Mouse (Mus musculus): ENCODE results near the gene 4930469K13Rik. TPM values are rescaled to one million over a fixed set of nuclear protein-coding genes. Genes with fewer than 3 reads are reported as not detected.

4930469K13Rik gene
- polyA plus RNA-seq, 1 experiment from 2014 or later: not detected

- Histone ChIP-seq H3K4me3 (ENCODE audit: low read length) (no peak overlapping the region), H3K27ac (ENCODE audit: low read depth, low read length) (no peak overlapping the region), H3K27me3 (ENCODE audit: control insufficient read depth, insufficient read depth, low read length) (no peaks in the 10 kb centered on the region), H3K9ac (ENCODE audit: low read depth, low read length) (no peak overlapping the region), H3K4me2 (replicated peaks; ENCODE audit: low read depth, low read length) (no peak overlapping the region), H3K36me3 (ENCODE audit: control insufficient read depth, insufficient read depth, low read length) (no peaks in the 10 kb centered on the region), H3K9me3 (ENCODE audit: control insufficient read depth, low read length) (no peaks in the 10 kb centered on the region), H3K4me1 (ENCODE audit: control insufficient read depth, insufficient read depth, low read length) (no peaks in the 10 kb centered on the region)
- WGBS: 66% methylated on average over 3 of the region's 3 CpGs
- no peak for ATAC-seq (ENCODE audit: low FRiP score, low TSS enrichment)
Observed at GRCm38 (mm10) chr11:34118319-34118718, 20.0 kb upstream of the 4930469K13Rik start.

- Histone ChIP-seq H3K27ac (ENCODE audit: low read depth, low read length) (no peak overlapping the region), H3K36me3 (ENCODE audit: control insufficient read depth, insufficient read depth, low read length) (no peaks in the 10 kb centered on the region), H3K9ac (ENCODE audit: low read depth, low read length) (no peak overlapping the region), H3K4me2 (replicated peaks; ENCODE audit: low read depth, low read length) (no peak overlapping the region), H3K4me3 (ENCODE audit: low read length) (no peak overlapping the region), H3K9me3 (ENCODE audit: control insufficient read depth, low read length) (no peaks in the 10 kb centered on the region), H3K27me3 (ENCODE audit: control insufficient read depth, insufficient read depth, low read length) (no peaks in the 10 kb centered on the region), H3K4me1 (ENCODE audit: control insufficient read depth, insufficient read depth, low read length) (no peaks in the 10 kb centered on the region)
- no peak for ATAC-seq (ENCODE audit: low FRiP score, low TSS enrichment)
- WGBS: 95% methylated on average over 3 of the region's 3 CpGs
Observed at GRCm38 (mm10) chr11:34117581-34117980, 19.2 kb upstream of the 4930469K13Rik start.

GRCm38 (mm10) chr11:34116572-34117135 lies 18.3 kb upstream of the 4930469K13Rik start:
- no peaks in the 10 kb centered on the region for H3K36me3 ChIP-seq (ENCODE audit: control insufficient read depth, insufficient read depth, low read length)
- WGBS: 55% methylated on average over 2 of the region's 2 CpGs
- ATAC-seq (ENCODE audit: low FRiP score, low TSS enrichment): no peak

GRCm38 (mm10) chr11:34113760-34114159 lies 15.4 kb upstream of the 4930469K13Rik start:
- Histone ChIP-seq H3K27ac (ENCODE audit: low read depth, low read length) (no peak overlapping the region), H3K9ac (ENCODE audit: low read depth, low read length) (no peak overlapping the region), H3K9me3 (ENCODE audit: control insufficient read depth, low read length) (no peaks in the 10 kb centered on the region), H3K4me2 (replicated peaks; ENCODE audit: low read depth, low read length) (no peak overlapping the region), H3K27me3 (ENCODE audit: control insufficient read depth, insufficient read depth, low read length) (no peaks in the 10 kb centered on the region), H3K4me1 (ENCODE audit: control insufficient read depth, insufficient read depth, low read length) (no peaks in the 10 kb centered on the region), H3K36me3 (ENCODE audit: control insufficient read depth, insufficient read depth, low read length) (no peaks in the 10 kb centered on the region), H3K4me3 (ENCODE audit: low read length) (no peak overlapping the region)
- WGBS: 68% methylated on average over 2 of the region's 2 CpGs
- ATAC-seq (ENCODE audit: low FRiP score, low TSS enrichment): no peak

More at GRCm38 (mm10) chr11:34116572-34117135, 18.3 kb upstream of the 4930469K13Rik start:
- H3K27me3 ChIP-seq (ENCODE audit: control insufficient read depth, insufficient read depth, low read length): no peaks in the 10 kb centered on the region
- no peak overlapping the region for H3K9ac ChIP-seq (ENCODE audit: low read depth, low read length)
- H3K4me2 ChIP-seq (replicated peaks; ENCODE audit: low read depth, low read length): no peak overlapping the region
- no peak overlapping the region for H3K4me3 ChIP-seq (ENCODE audit: low read length)
- no peaks in the 10 kb centered on the region for H3K4me1 ChIP-seq (ENCODE audit: control insufficient read depth, insufficient read depth, low read length)
- no peaks in the 10 kb centered on the region for H3K9me3 ChIP-seq (ENCODE audit: control insufficient read depth, low read length)
- H3K27ac ChIP-seq (ENCODE audit: low read depth, low read length): no peak overlapping the region

- no peak for ATAC-seq (ENCODE audit: low FRiP score, low TSS enrichment)
- no peak overlapping the region for H3K27ac ChIP-seq (ENCODE audit: low read depth, low read length)
Observed at GRCm38 (mm10) chr11:34112781-34113380, 14.5 kb upstream of the 4930469K13Rik start.

GRCm38 (mm10) chr11:34111940-34112339 lies 13.6 kb upstream of the 4930469K13Rik start:
- 69% methylated on average over 7 of the region's 7 CpGs for WGBS
- H3K9me3 ChIP-seq (ENCODE audit: control insufficient read depth, low read length): no peaks in the 10 kb centered on the region
- H3K27me3 ChIP-seq (ENCODE audit: control insufficient read depth, insufficient read depth, low read length): no peaks in the 10 kb centered on the region
- no peaks in the 10 kb centered on the region for H3K36me3 ChIP-seq (ENCODE audit: control insufficient read depth, insufficient read depth, low read length)
- H3K27ac ChIP-seq (ENCODE audit: low read depth, low read length): no peak overlapping the region
- no peak overlapping the region for H3K4me3 ChIP-seq (ENCODE audit: low read length)
- ATAC-seq (ENCODE audit: low FRiP score, low TSS enrichment): no peak
- H3K4me2 ChIP-seq (replicated peaks; ENCODE audit: low read depth, low read length): no peak overlapping the region
- H3K4me1 ChIP-seq (ENCODE audit: control insufficient read depth, insufficient read depth, low read length): no peaks in the 10 kb centered on the region
- no peak overlapping the region for H3K9ac ChIP-seq (ENCODE audit: low read depth, low read length)

More at GRCm38 (mm10) chr11:34112781-34113380, 14.5 kb upstream of the 4930469K13Rik start:
- Histone ChIP-seq H3K9ac (ENCODE audit: low read depth, low read length) (no peak overlapping the region), H3K27me3 (ENCODE audit: control insufficient read depth, insufficient read depth, low read length) (no peaks in the 10 kb centered on the region), H3K4me2 (replicated peaks; ENCODE audit: low read depth, low read length) (no peak overlapping the region), H3K4me3 (ENCODE audit: low read length) (no peak overlapping the region), H3K4me1 (ENCODE audit: control insufficient read depth, insufficient read depth, low read length) (no peaks in the 10 kb centered on the region), H3K36me3 (ENCODE audit: control insufficient read depth, insufficient read depth, low read length) (no peaks in the 10 kb centered on the region), H3K9me3 (ENCODE audit: control insufficient read depth, low read length) (no peaks in the 10 kb centered on the region)
- WGBS: 39% methylated on average over 4 of the region's 4 CpGs

GRCm38 (mm10) chr11:34109260-34109659 lies 10.9 kb upstream of the 4930469K13Rik start:
- WGBS: 89% methylated on average over 1 of the region's 1 CpGs
- H3K36me3 ChIP-seq (ENCODE audit: control insufficient read depth, insufficient read depth, low read length): no peaks in the 10 kb centered on the region
- H3K4me2 ChIP-seq (replicated peaks; ENCODE audit: low read depth, low read length): no peak overlapping the region
- H3K4me3 ChIP-seq (ENCODE audit: low read length): no peak overlapping the region
- no peak overlapping the region for H3K27ac ChIP-seq (ENCODE audit: low read depth, low read length)
- no peaks in the 10 kb centered on the region for H3K4me1 ChIP-seq (ENCODE audit: control insufficient read depth, insufficient read depth, low read length)
- H3K27me3 ChIP-seq (ENCODE audit: control insufficient read depth, insufficient read depth, low read length): no peaks in the 10 kb centered on the region
- no peak overlapping the region for H3K9ac ChIP-seq (ENCODE audit: low read depth, low read length)
- no peak for ATAC-seq (ENCODE audit: low FRiP score, low TSS enrichment)
- no peaks in the 10 kb centered on the region for H3K9me3 ChIP-seq (ENCODE audit: control insufficient read depth, low read length)

- 57% methylated on average over 1 of the region's 1 CpGs for WGBS
- Histone ChIP-seq H3K4me1 (ENCODE audit: control insufficient read depth, insufficient read depth, low read length) (no peaks in the 10 kb centered on the region), H3K27me3 (ENCODE audit: control insufficient read depth, insufficient read depth, low read length) (no peaks in the 10 kb centered on the region), H3K36me3 (ENCODE audit: control insufficient read depth, insufficient read depth, low read length) (no peaks in the 10 kb centered on the region), H3K27ac (ENCODE audit: low read depth, low read length) (no peak overlapping the region), H3K4me3 (ENCODE audit: low read length) (no peak overlapping the region), H3K4me2 (replicated peaks; ENCODE audit: low read depth, low read length) (no peak overlapping the region), H3K9me3 (ENCODE audit: control insufficient read depth, low read length) (no peaks in the 10 kb centered on the region), H3K9ac (ENCODE audit: low read depth, low read length) (no peak overlapping the region)
- ATAC-seq (ENCODE audit: low FRiP score, low TSS enrichment): no peak
Observed at GRCm38 (mm10) chr11:34104919-34105318, 6.6 kb upstream of the 4930469K13Rik start.

GRCm38 (mm10) chr11:34101827-34102226 lies 3.5 kb upstream of the 4930469K13Rik start:
- H3K9ac ChIP-seq (ENCODE audit: low read depth, low read length): no peak overlapping the region
- no peaks in the 10 kb centered on the region for H3K9me3 ChIP-seq (ENCODE audit: control insufficient read depth, low read length)
- H3K4me1 ChIP-seq (ENCODE audit: control insufficient read depth, insufficient read depth, low read length): no peaks in the 10 kb centered on the region
- H3K4me3 ChIP-seq (ENCODE audit: low read length): no peak overlapping the region
- no peak overlapping the region for H3K27ac ChIP-seq (ENCODE audit: low read depth, low read length)
- H3K4me2 ChIP-seq (replicated peaks; ENCODE audit: low read depth, low read length): no peak overlapping the region
- H3K27me3 ChIP-seq (ENCODE audit: control insufficient read depth, insufficient read depth, low read length): no peaks in the 10 kb centered on the region
- no peak for ATAC-seq (ENCODE audit: low FRiP score, low TSS enrichment)
- 84% methylated on average over 4 of the region's 4 CpGs for WGBS
- no peaks in the 10 kb centered on the region for H3K36me3 ChIP-seq (ENCODE audit: control insufficient read depth, insufficient read depth, low read length)
